Comparison of ENCODE assay signal across 17 mouse cellular contexts in the genomic region with DNA sequence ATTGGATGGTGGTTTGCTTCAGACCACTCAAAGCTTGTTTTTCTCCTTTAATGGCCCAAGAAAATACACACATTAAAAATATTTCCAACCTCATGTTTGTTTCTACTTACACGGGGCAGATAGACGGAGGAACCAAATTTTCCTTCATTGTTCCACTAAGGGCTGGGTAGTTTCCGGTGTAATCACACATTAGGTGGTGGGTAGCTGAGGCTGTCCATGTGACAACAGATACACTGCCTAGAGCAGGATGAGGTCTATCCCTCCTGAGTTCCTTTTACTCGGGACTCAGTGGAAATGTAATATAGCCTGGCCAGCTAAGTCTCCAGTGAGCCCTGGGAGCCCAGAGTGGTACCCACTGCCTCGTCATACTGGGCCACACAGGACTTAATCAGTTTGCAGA.
"Had no signal": no experiment of that assay in that cellular context is flagged by ENCODE, and none has a peak within 500 bp of the region (broad histone marks: within the 10 kb centered on the region; RNA-seq: fewer than 3 reads in every experiment).

No protein-coding gene starts in this region.

- H3K27ac ChIP-seq: macrophage; midbrain, embryonic 13.5 days; midbrain, embryonic 15.5 days; neural tube, embryonic 12.5 days; stomach, embryonic 15.5 days; stomach, postnatal 0 days had no signal

- ATAC-seq: lung, postnatal 0 days; midbrain, embryonic 13.5 days; midbrain, embryonic 15.5 days had no signal

- H3K27me3 ChIP-seq: stomach, embryonic 15.5 days had no signal

- H3K4me2 ChIP-seq: lung, embryonic 15.5 days; midbrain, embryonic 11.5 days; midbrain, embryonic 13.5 days; midbrain, embryonic 15.5 days; neural tube, embryonic 12.5 days; stomach, embryonic 15.5 days had no signal

- H3K4me1 ChIP-seq: megakaryocyte, embryonic 14.5 days had no signal

- H3K9me3 ChIP-seq: lung, embryonic 15.5 days; midbrain, embryonic 15.5 days; stomach, embryonic 15.5 days had no signal

- H3K36me3 ChIP-seq: lung, embryonic 15.5 days; midbrain, embryonic 13.5 days; midbrain, embryonic 15.5 days; neural tube, embryonic 12.5 days; stomach, embryonic 15.5 days had no signal

- H3K9ac ChIP-seq: lung, embryonic 15.5 days; midbrain, embryonic 13.5 days; midbrain, embryonic 15.5 days; neural tube, embryonic 12.5 days; stomach, embryonic 15.5 days had no signal

- DNase-seq: lung, adult 2 months; lung, postnatal 14 days; lung, postnatal 36 days; right cerebral cortex, postnatal 14 days; thymus, adult 2 months; thymus, postnatal 25 days; thymus, postnatal 4 days had no signal

- H3K4me3 ChIP-seq: lung, embryonic 15.5 days; megakaryocyte, embryonic 14.5 days; midbrain, embryonic 13.5 days; midbrain, embryonic 15.5 days; neural tube, embryonic 12.5 days; stomach, embryonic 15.5 days had no signal
